Mouse (Mus musculus): Measurements from ENCODE around the gene Olfr1537. TPM values are rescaled to one million over a fixed set of nuclear protein-coding genes. Genes with fewer than 3 reads are reported as not detected.

Gene Olfr1537
- polyA plus RNA-seq (2012; rRNA removed), result not detected in 2 replicates

GRCm38 (mm10) chr9:39249894-39250293 is at the start of gene Olfr1537:
Gene Olfr1537 (minus strand): TSS chr9:39249994.
- H3K27ac ChIP-seq (ENCODE audit: insufficient read depth, low read length), result no peak within 1 kb of the TSS
- no peak for DNase-seq
- no peak for TF ChIP-seq CTCF (IDR thresholded peaks at IDR 0.05; ENCODE audit: borderline replicate concordance, insufficient read depth, low read depth, low read length)
- TF ChIP-seq POLR2A (IDR thresholded peaks at IDR 0.05; ENCODE audit: borderline replicate concordance, insufficient read depth, low read length), result no peak
- no peaks in the 10 kb centered on the region for H3K27me3 ChIP-seq (ENCODE audit: control insufficient read depth, insufficient read depth, low read length)
- H3K4me1 ChIP-seq (ENCODE audit: control insufficient read depth, insufficient read depth, low read length), result no peaks in the 10 kb centered on the region
- WGBS, result 85% methylated on average over 1 of the region's 1 CpGs
- no peak within 1 kb of the TSS for H3K4me3 ChIP-seq (replicated peaks; ENCODE audit: insufficient read depth, low read depth, low read length)

DNA sequence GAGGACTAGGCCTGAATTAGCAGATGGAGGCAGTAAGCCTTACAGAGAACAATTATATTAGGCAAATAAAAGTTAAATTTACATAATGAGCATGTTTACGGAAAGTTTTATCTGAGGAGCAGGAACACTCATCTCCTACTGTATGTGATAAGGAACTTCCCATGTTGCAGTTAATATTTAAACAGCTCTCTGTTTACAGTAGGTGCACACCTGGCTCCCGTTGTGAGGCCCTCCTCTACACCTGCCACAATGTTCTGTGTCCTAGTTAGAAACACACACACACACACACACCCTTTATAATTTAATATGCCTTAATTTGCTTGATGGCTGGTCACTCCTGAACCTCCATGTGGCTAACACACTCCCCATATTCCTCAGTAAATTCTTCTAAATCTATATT is 37.3 kb upstream of the Olfr1537 start:
- Histone ChIP-seq H3K27ac (ENCODE audit: insufficient read depth, low read length) (no peak overlapping the region), H3K27me3 (ENCODE audit: control insufficient read depth, insufficient read depth, low read length) (no peaks in the 10 kb centered on the region), H3K4me1 (ENCODE audit: control insufficient read depth, insufficient read depth, low read length) (no peaks in the 10 kb centered on the region), H3K4me3 (replicated peaks; ENCODE audit: insufficient read depth, low read depth, low read length) (no peak overlapping the region)
- WGBS, result 87% methylated on average over 2 of the region's 2 CpGs
- DNase-seq, result no peak
- TF ChIP-seq CTCF (IDR thresholded peaks at IDR 0.05; ENCODE audit: borderline replicate concordance, insufficient read depth, low read depth, low read length) (no peak), POLR2A (IDR thresholded peaks at IDR 0.05; ENCODE audit: borderline replicate concordance, insufficient read depth, low read length) (no peak)

GRCm38 (mm10) chr9:39276718-39277117 is 26.9 kb upstream of the Olfr1537 start, which contains the start of gene Olfr945:
Gene Olfr945 (minus strand): TSS chr9:39276818.
- TF ChIP-seq POLR2A (IDR thresholded peaks at IDR 0.05; ENCODE audit: borderline replicate concordance, insufficient read depth, low read length) (no peak), CTCF (IDR thresholded peaks at IDR 0.05; ENCODE audit: borderline replicate concordance, insufficient read depth, low read depth, low read length) (no peak)
- Histone ChIP-seq H3K4me1 (ENCODE audit: control insufficient read depth, insufficient read depth, low read length) (no peaks in the 10 kb centered on the region), H3K4me3 (replicated peaks; ENCODE audit: insufficient read depth, low read depth, low read length) (no peak within 1 kb of the TSS), H3K27ac (ENCODE audit: insufficient read depth, low read length) (no peak within 1 kb of the TSS), H3K27me3 (ENCODE audit: control insufficient read depth, insufficient read depth, low read length) (no peaks in the 10 kb centered on the region)
- DNase-seq, result no peak
- 83% methylated on average over 3 of the region's 3 CpGs for WGBS

GRCm38 (mm10) chr9:39201620-39202019 is 48.2 kb downstream of the Olfr1537 start, which contains the start of gene Olfr944:
Gene Olfr944 (plus strand): TSS chr9:39201920.
- TF ChIP-seq POLR2A (IDR thresholded peaks at IDR 0.05; ENCODE audit: borderline replicate concordance, insufficient read depth, low read length) (no peak), CTCF (IDR thresholded peaks at IDR 0.05; ENCODE audit: borderline replicate concordance, insufficient read depth, low read depth, low read length) (no peak)
- DNase-seq, result no peak
- no peaks in the 10 kb centered on the region for H3K4me1 ChIP-seq (ENCODE audit: control insufficient read depth, insufficient read depth, low read length)
- no peak within 1 kb of the TSS for H3K27ac ChIP-seq (ENCODE audit: insufficient read depth, low read length)
- H3K27me3 ChIP-seq (ENCODE audit: control insufficient read depth, insufficient read depth, low read length), result no peaks in the 10 kb centered on the region
- no peak within 1 kb of the TSS for H3K4me3 ChIP-seq (replicated peaks; ENCODE audit: insufficient read depth, low read depth, low read length)

Other genes starting within 250 kb of the Olfr1537 start
- not detected in 2 replicates for gene Olfr146, start 226.6 kb downstream of the Olfr1537 start, polyA plus RNA-seq (2012; rRNA removed)
- not detected in 2 replicates for gene Olfr937, start 185.0 kb downstream of the Olfr1537 start, polyA plus RNA-seq (2012; rRNA removed)
- not detected in 2 replicates for gene Olfr938, start 171.1 kb downstream of the Olfr1537 start, polyA plus RNA-seq (2012; rRNA removed)
- not detected in 2 replicates for gene Olfr27, start 121.9 kb downstream of the Olfr1537 start, polyA plus RNA-seq (2012; rRNA removed)
- gene Olfr943, start 83.7 kb downstream of the Olfr1537 start, polyA plus RNA-seq (2012; rRNA removed), result not detected in 2 replicates
- gene Olfr944, start 48.1 kb downstream of the Olfr1537 start, polyA plus RNA-seq (2012; rRNA removed), result not detected in 2 replicates
- gene Olfr945, start 26.8 kb upstream of the Olfr1537 start, polyA plus RNA-seq (2012; rRNA removed), result not detected in 2 replicates
- not detected in 2 replicates for gene Olfr948, start 76.1 kb upstream of the Olfr1537 start, polyA plus RNA-seq (2012; rRNA removed)
- not detected in 2 replicates for gene Olfr951, start 137.4 kb upstream of the Olfr1537 start, polyA plus RNA-seq (2012; rRNA removed)
- not detected in 2 replicates for gene Olfr952, start 177.2 kb upstream of the Olfr1537 start, polyA plus RNA-seq (2012; rRNA removed)
- not detected in 2 replicates for gene Olfr954, start 206.7 kb upstream of the Olfr1537 start, polyA plus RNA-seq (2012; rRNA removed)
- gene Olfr955, start 221.9 kb upstream of the Olfr1537 start, polyA plus RNA-seq (2012; rRNA removed), result not detected in 2 replicates
- not detected in 2 replicates for gene Olfr44, start 244.0 kb upstream of the Olfr1537 start, polyA plus RNA-seq (2012; rRNA removed)

All from cerebellum, adult 2 months (tissue).